Mouse (Mus musculus) limb, embryonic 15.5 days (tissue): Measurements from ENCODE around the gene Slc25a45. TPM values are rescaled to one million over a fixed set of nuclear protein-coding genes. Genes with fewer than 3 reads are reported as not detected.

Experiments
- ATAC-seq: fragments of 200-750 bp; cut with Nextera tagmentation; 2 replicates; pipeline ENCODE4 v1.8.0; 2017; ENCODE audit warnings: low read depth, moderate TSS enrichment; ENCODE audit not compliant: insufficient number of reproducible peaks, low FRiP score, low TSS enrichment
- H3K27ac ChIP-seq: fragments of 300-500 bp; sonication (generic); 2 replicates; pipeline ENCODE4 v1.5.1; 2015; ENCODE audit warnings: moderate library complexity, mild to moderate bottlenecking, inconsistent platforms
- H3K27me3 ChIP-seq: fragments of 300-500 bp; sonication (generic); 2 replicates; pipeline ENCODE4 v1.6.1; 2015; ENCODE audit warnings: inconsistent platforms
- H3K36me3 ChIP-seq: fragments of 300-500 bp; sonication (generic); 2 replicates; pipeline ENCODE4 v1.6.1; 2015; ENCODE audit warnings: inconsistent platforms
- H3K4me1 ChIP-seq: fragments of 300-500 bp; sonication (generic); 2 replicates; pipeline ENCODE4 v1.6.1; 2015; ENCODE audit warnings: inconsistent platforms
- H3K4me2 ChIP-seq: fragments of 300-500 bp; sonication (generic); 2 replicates; pipeline ENCODE4 v1.6.1; 2015; ENCODE audit warnings: mild to moderate bottlenecking, inconsistent platforms
- H3K4me3 ChIP-seq: fragments of 300-500 bp; sonication (generic); 2 replicates; pipeline ENCODE4 v1.5.1; 2015; ENCODE audit warnings: mild to moderate bottlenecking, inconsistent platforms
- H3K9ac ChIP-seq: fragments of 300-500 bp; sonication (generic); 2 replicates; pipeline ENCODE4 v1.6.1; 2015; ENCODE audit warnings: inconsistent platforms
- H3K9me3 ChIP-seq: fragments of 300-500 bp; sonication (generic); 2 replicates; pipeline ENCODE4 v1.6.1; 2016; ENCODE audit warnings: inconsistent platforms
- WGBS: fragments of 180-500 bp; shearing (Covaris S2); methylation state at CpG from one replicate; pipeline ENCODE4 v1.1.7; 2015; 5-methylcytosine and 5-hydroxymethylcytosine counted together
- polyA plus RNA-seq: library from polyadenylated mRNA; unstranded; fragments of >200 nt; fragmentation: Nextera tagmentation; extraction: Ambion mirVana; gene quantifications from 2 replicates; pipeline ENCODE4 v1.2.1, GENCODE M21; 2015

Gene Slc25a45
- polyA plus RNA-seq, 1 experiment from 2014 or later: 3.4 TPM

GRCm38 (mm10) chr19:5848826-5849672 lies 28.6 kb upstream of the Slc25a45 start:
- Histone ChIP-seq H3K4me2 (peak overlapping the region; percentile 57), H3K27ac (peak overlapping the region; percentile 97), H3K4me1 (peaks cover 56% of the 10 kb centered on the region), H3K36me3 (peaks cover 17% of the 10 kb centered on the region), H3K4me3 (peak overlapping the region; percentile 1; the same call in 1 of the 2 replicates), H3K9ac (peak overlapping the region; percentile 7; the same call in 1 of the 2 replicates), H3K27me3 (no peaks in the 10 kb centered on the region), H3K9me3 (no peaks in the 10 kb centered on the region)
- ATAC-seq: no peak
- 30% methylated on average over 13 of the region's 13 CpGs for WGBS

- 29% methylated on average over 11 of the region's 11 CpGs for WGBS
- no peak overlapping the region for H3K4me3 ChIP-seq
- no peaks in the 10 kb centered on the region for H3K27me3 ChIP-seq
- H3K9me3 ChIP-seq: no peaks in the 10 kb centered on the region
- 0 out of 2 replicates have a peak overlapping the region, but pooled peaks have one; percentile 26 for H3K4me2 ChIP-seq
- peaks cover 47% of the 10 kb centered on the region for H3K4me1 ChIP-seq
- peak overlapping the region; percentile 97 for H3K27ac ChIP-seq
- no peak overlapping the region for H3K9ac ChIP-seq
- ATAC-seq: no peak
- H3K36me3 ChIP-seq: peaks cover 22% of the 10 kb centered on the region
Measured at GRCm38 (mm10) chr19:5849843-5850527, 27.6 kb upstream of the Slc25a45 start.

- no peaks in the 10 kb centered on the region for H3K27me3 ChIP-seq
- H3K9ac ChIP-seq: no peak overlapping the region
- no peak for ATAC-seq
- peaks cover 42% of the 10 kb centered on the region for H3K4me1 ChIP-seq
- 83% methylated on average over 3 of the region's 3 CpGs for WGBS
- H3K27ac ChIP-seq: no peak overlapping the region
- H3K36me3 ChIP-seq: peaks cover 31% of the 10 kb centered on the region
- no peak overlapping the region for H3K4me2 ChIP-seq
- H3K4me3 ChIP-seq: no peak overlapping the region
- H3K9me3 ChIP-seq: no peaks in the 10 kb centered on the region
Measured at GRCm38 (mm10) chr19:5850860-5851259, 26.7 kb upstream of the Slc25a45 start.

- no peaks in the 10 kb centered on the region for H3K27me3 ChIP-seq
- peak overlapping the region; percentile 18; the same call in 1 of the 2 replicates for H3K27ac ChIP-seq
- peaks cover 37% of the 10 kb centered on the region for H3K36me3 ChIP-seq
- 70% methylated on average over 5 of the region's 5 CpGs for WGBS
- H3K9ac ChIP-seq: no peak overlapping the region
- H3K4me3 ChIP-seq: no peak overlapping the region
- ATAC-seq: no peak
- no peaks in the 10 kb centered on the region for H3K9me3 ChIP-seq
- peaks cover 42% of the 10 kb centered on the region for H3K4me1 ChIP-seq
- no peak overlapping the region for H3K4me2 ChIP-seq
Measured at GRCm38 (mm10) chr19:5851481-5851971, 26.1 kb upstream of the Slc25a45 start.

- peak overlapping the region; percentile 18; the same call in 1 of the 2 replicates for H3K27ac ChIP-seq
- no peak overlapping the region for H3K4me3 ChIP-seq
- peaks cover 39% of the 10 kb centered on the region for H3K4me1 ChIP-seq
- no peaks in the 10 kb centered on the region for H3K9me3 ChIP-seq
- WGBS: 86% methylated on average over 12 of the region's 12 CpGs
- H3K9ac ChIP-seq: no peak overlapping the region
- H3K4me2 ChIP-seq: no peak overlapping the region
- no peaks in the 10 kb centered on the region for H3K27me3 ChIP-seq
- no peak for ATAC-seq
- H3K36me3 ChIP-seq: peaks cover 42% of the 10 kb centered on the region
Measured at GRCm38 (mm10) chr19:5852035-5852722, 25.4 kb upstream of the Slc25a45 start.

GRCm38 (mm10) chr19:5856604-5857003 lies 21.0 kb upstream of the Slc25a45 start:
- Histone ChIP-seq H3K9ac (no peak overlapping the region), H3K27ac (0 out of 2 replicates have a peak overlapping the region, but pooled peaks have one; percentile 18), H3K4me1 (peaks cover 6% of the 10 kb centered on the region; the same call in 1 of the 2 replicates), H3K9me3 (no peaks in the 10 kb centered on the region), H3K36me3 (peaks cover 86% of the 10 kb centered on the region), H3K27me3 (no peaks in the 10 kb centered on the region), H3K4me2 (no peak overlapping the region), H3K4me3 (no peak overlapping the region)
- no peak for ATAC-seq
- WGBS: 89% methylated on average over 9 of the region's 9 CpGs

GRCm38 (mm10) chr19:5862335-5863085 lies 15.1 kb upstream of the Slc25a45 start:
- ATAC-seq: no peak
- no peak overlapping the region for H3K9ac ChIP-seq
- WGBS: 94% methylated on average over 14 of the region's 14 CpGs
- no peak overlapping the region for H3K4me2 ChIP-seq
- no peaks in the 10 kb centered on the region for H3K27me3 ChIP-seq
- no peak overlapping the region for H3K4me3 ChIP-seq
- H3K4me1 ChIP-seq: no peaks in the 10 kb centered on the region
- H3K9me3 ChIP-seq: no peaks in the 10 kb centered on the region
- no peak overlapping the region for H3K27ac ChIP-seq
- peaks cover 100% of the 10 kb centered on the region for H3K36me3 ChIP-seq

GRCm38 (mm10) chr19:5863776-5864175 lies 13.8 kb upstream of the Slc25a45 start:
- Histone ChIP-seq H3K36me3 (peaks cover 99% of the 10 kb centered on the region), H3K4me3 (no peak overlapping the region), H3K4me2 (no peak overlapping the region), H3K27ac (no peak overlapping the region), H3K9ac (no peak overlapping the region), H3K4me1 (no peaks in the 10 kb centered on the region), H3K9me3 (no peaks in the 10 kb centered on the region), H3K27me3 (no peaks in the 10 kb centered on the region)
- 92% methylated on average over 5 of the region's 5 CpGs for whole genome bisulfite sequencing
- ATAC-seq: no peak

GRCm38 (mm10) chr19:5864710-5865398 lies 12.8 kb upstream of the Slc25a45 start:
- H3K4me2 ChIP-seq: no peak overlapping the region
- no peak overlapping the region for H3K9ac ChIP-seq
- no peaks in the 10 kb centered on the region for H3K9me3 ChIP-seq
- H3K27ac ChIP-seq: no peak overlapping the region
- H3K4me3 ChIP-seq: no peak overlapping the region
- no peak for ATAC-seq
- H3K4me1 ChIP-seq: no peaks in the 10 kb centered on the region
- H3K36me3 ChIP-seq: peaks cover 99% of the 10 kb centered on the region
- WGBS: 91% methylated on average over 20 of the region's 20 CpGs
- H3K27me3 ChIP-seq: no peaks in the 10 kb centered on the region

GRCm38 (mm10) chr19:5868096-5868495 lies 9.5 kb upstream of the Slc25a45 start:
- Histone ChIP-seq H3K9ac (no peak overlapping the region), H3K27me3 (no peaks in the 10 kb centered on the region), H3K36me3 (peaks cover 74% of the 10 kb centered on the region), H3K4me1 (peaks cover 25% of the 10 kb centered on the region), H3K27ac (no peak overlapping the region), H3K9me3 (no peaks in the 10 kb centered on the region), H3K4me3 (no peak overlapping the region), H3K4me2 (no peak overlapping the region)
- no peak for ATAC-seq
- WGBS: 82% methylated on average over 6 of the region's 6 CpGs
